Mouse (Mus musculus): ENCODE results near the gene Akr1b8.
"Not testable (repeated sequence)": the region's sequence is repeated elsewhere in the genome, so short reads cannot be mapped to it uniquely, and the experiment has no call there.

Akr1b8 gene

DNA sequence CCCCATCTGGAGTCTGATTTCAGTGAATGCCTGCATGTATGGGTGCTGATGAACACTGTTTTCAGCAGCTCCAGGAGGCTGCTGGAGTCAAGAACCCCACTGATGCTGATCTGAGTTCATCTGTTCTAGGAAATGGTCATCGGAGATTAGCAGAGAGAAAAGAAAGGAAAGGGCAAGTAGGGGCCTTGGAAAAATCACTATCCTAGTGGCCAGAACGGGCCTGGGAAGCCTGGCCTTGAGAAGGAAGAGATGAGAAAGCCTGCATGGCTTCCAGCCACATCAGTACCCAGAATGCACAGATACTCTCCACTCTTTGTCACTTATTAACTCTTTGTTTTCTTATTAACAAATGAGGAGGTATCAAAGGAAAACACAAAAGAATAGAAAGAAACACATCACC, 46.8 kb downstream of the Akr1b8 start:
- in situ Hi-C loops (cut with MboI) = no loop called here

GRCm38 (mm10) chr6:34406746-34407145, 52.8 kb downstream of the Akr1b8 start:
- in situ Hi-C loops (cut with MboI) = no loop called here

- in situ Hi-C loops (cut with MboI) = no loop called here
These were observed 53.5 kb downstream of the Akr1b8 start for GRCm38 (mm10) chr6:34407403-34407802.

- in situ Hi-C loops (cut with MboI) = no loop called here
These were observed 58.1 kb downstream of the Akr1b8 start, which contains the start of gene Akr1b7 for GRCm38 (mm10) chr6:34412023-34412422. Akr1b7 (plus strand) TSS chr6:34412334.

GRCm38 (mm10) chr6:34412688-34413087, 58.8 kb downstream of the Akr1b8 start:
- in situ Hi-C loops (cut with MboI) = no loop called here

DNA sequence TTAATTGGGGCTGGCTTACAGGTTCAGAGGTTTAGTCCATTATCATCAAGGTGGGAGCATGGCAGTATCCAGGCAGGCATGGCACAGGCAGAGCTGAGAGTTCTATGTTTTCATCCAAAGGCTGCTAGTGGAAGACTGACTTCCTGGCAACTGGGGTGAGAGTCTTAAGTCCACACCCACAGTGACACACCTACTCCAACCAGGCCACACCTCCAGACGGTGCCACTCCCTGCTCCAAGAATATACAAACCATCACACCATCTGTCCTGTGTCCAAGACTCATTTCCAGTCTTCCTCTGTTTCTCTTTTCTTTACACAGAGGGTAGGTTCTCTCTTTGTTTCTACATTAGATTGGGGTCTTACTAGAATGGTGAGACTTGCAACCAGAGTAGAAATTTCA, 59.5 kb downstream of the Akr1b8 start:
- in situ Hi-C loops (cut with MboI) = not testable (repeated sequence)

DNA sequence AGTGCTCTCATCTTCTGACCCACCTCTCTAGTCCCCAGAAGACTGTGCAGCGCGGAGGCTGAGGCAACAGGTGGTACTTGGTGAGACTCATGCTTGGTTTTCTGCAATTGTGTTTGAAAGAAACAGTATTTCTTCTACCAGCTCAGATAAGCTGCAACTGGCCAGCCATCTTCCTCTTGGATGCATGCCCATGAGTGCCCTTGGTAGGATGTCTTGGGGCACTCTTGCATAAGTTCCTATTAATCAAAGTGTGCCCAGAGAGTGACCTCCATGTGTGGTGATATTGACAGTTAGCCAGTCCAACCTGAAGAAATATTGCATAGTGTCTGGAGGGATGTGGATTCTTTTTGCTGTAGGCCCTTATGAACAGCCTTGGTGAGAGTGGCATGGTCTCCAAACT, 62.6 kb downstream of the Akr1b8 start:
- in situ Hi-C loops (cut with MboI) = no loop called here

Measured in mature B cell (primary cell).